Comparison of ENCODE assay signal across 12 mouse cellular contexts in genomic region chr2:171487284-171487683, GRCm38 (mm10).
A peak's percentile ranks its signal among the peaks of the same experiment; 100 is the strongest.
DNase-seq lines count a peak whose midpoint lies in the region; ATAC-seq and TF ChIP-seq lines count a peak whose summit lies in the region.
"Had no signal": no experiment of that assay in that cellular context is flagged by ENCODE, and none has a peak within 500 bp of the region (broad histone marks: within the 10 kb centered on the region; RNA-seq: fewer than 3 reads in every experiment).

No protein-coding gene starts in this region.

- DNase-seq in forebrain, embryonic 11.5 days (ENCODE audit: low spot score) = no peak
- DNase-seq in brain, embryonic 14.5 days (ENCODE audit: low read depth) = peak; percentile 82
- DNase-seq in layer of hippocampus, adult 11-12 months (ENCODE audit: low spot score) = peak; percentile 22
- DNase-seq in neural tube, embryonic 10.5 days (ENCODE audit: extremely low spot score, low spot score) = peak; percentile 19
- no peak for DNase-seq in cerebellum, adult 18-20 months
- DNase-seq in adrenal gland, postnatal 10 days = no peak
- no peak for DNase-seq in adipocyte (ENCODE audit: low spot score)
- DNase-seq: heart, adult 18-20 months; heart, postnatal 36 days had no signal

- H3K36me3 ChIP-seq in forebrain, embryonic 13.5 days (ENCODE audit: poor library complexity, severe bottlenecking) = no peaks in the 10 kb centered on the region
- no peaks in the 10 kb centered on the region for H3K36me3 ChIP-seq in forebrain, embryonic 11.5 days (ENCODE audit: control insufficient read depth, insufficient read depth, low read length)
- H3K36me3 ChIP-seq: limb, embryonic 12.5 days; stomach, embryonic 15.5 days had no signal

- H3K4me1 ChIP-seq in forebrain, embryonic 13.5 days = peaks cover 9% of the 10 kb centered on the region
- H3K4me1 ChIP-seq in forebrain, embryonic 11.5 days (replicated peaks; ENCODE audit: control insufficient read depth, insufficient read depth, low read length) = 0 out of 2 replicates have a peak, but pooled peaks cover 2% of the 10 kb centered on the region
- H3K4me1 ChIP-seq: stomach, embryonic 15.5 days had no signal

- no peaks in the 10 kb centered on the region for H3K9me3 ChIP-seq in forebrain, embryonic 13.5 days (replicated peaks)
- no peaks in the 10 kb centered on the region for H3K9me3 ChIP-seq in forebrain, embryonic 11.5 days (ENCODE audit: control insufficient read depth, low read length)
- H3K9me3 ChIP-seq: limb, embryonic 12.5 days; stomach, embryonic 15.5 days had no signal

- 63% methylated on average over 2 of the region's 2 CpGs for WGBS in forebrain, embryonic 13.5 days
- 79% methylated on average over 2 of the region's 2 CpGs for whole genome bisulfite sequencing in forebrain, embryonic 11.5 days

- no peak overlapping the region for H3K9ac ChIP-seq in forebrain, embryonic 13.5 days
- no peak overlapping the region for H3K9ac ChIP-seq in forebrain, embryonic 11.5 days (ENCODE audit: low read length)
- H3K9ac ChIP-seq: limb, embryonic 12.5 days; stomach, embryonic 15.5 days had no signal

- no peak for TF ChIP-seq CTCF in brain, embryonic 14.5 days (IDR thresholded peaks at IDR 0.05; ENCODE audit: borderline replicate concordance, extremely low read depth, insufficient read depth, insufficient read length)

- no peak overlapping the region for H3K4me3 ChIP-seq in forebrain, embryonic 13.5 days
- H3K4me3 ChIP-seq in forebrain, embryonic 11.5 days (ENCODE audit: low read depth, low read length) = no peak overlapping the region
- H3K4me3 ChIP-seq: limb, embryonic 12.5 days; stomach, embryonic 15.5 days had no signal

- ATAC-seq in forebrain, embryonic 13.5 days = peak; percentile 50; the same call in 1 of the 2 replicates
- ATAC-seq in forebrain, embryonic 11.5 days (replicated peaks; ENCODE audit: low FRiP score) = no peak

- no peak overlapping the region for H3K27ac ChIP-seq in forebrain, embryonic 13.5 days
- H3K27ac ChIP-seq in forebrain, embryonic 11.5 days (ENCODE audit: low read depth, low read length) = no peak overlapping the region
- H3K27ac ChIP-seq: limb, embryonic 12.5 days; stomach, embryonic 15.5 days had no signal

- no peak overlapping the region for H3K4me2 ChIP-seq in forebrain, embryonic 13.5 days
- no peak overlapping the region for H3K4me2 ChIP-seq in forebrain, embryonic 11.5 days (ENCODE audit: low read depth, low read length, severe bottlenecking)
- H3K4me2 ChIP-seq: limb, embryonic 12.5 days; stomach, embryonic 15.5 days had no signal

- H3K27me3 ChIP-seq in forebrain, embryonic 13.5 days = no peaks in the 10 kb centered on the region
- H3K27me3 ChIP-seq in forebrain, embryonic 11.5 days (ENCODE audit: control insufficient read depth, insufficient read depth, low read length) = no peaks in the 10 kb centered on the region
- H3K27me3 ChIP-seq: limb, embryonic 12.5 days; stomach, embryonic 15.5 days had no signal

- no peak for TF ChIP-seq POLR2A in brain, embryonic 14.5 days (IDR thresholded peaks at IDR 0.05; ENCODE audit: borderline replicate concordance, extremely low read depth, insufficient read depth, insufficient read length, poor library complexity, severe bottlenecking)

Comparison
In these comparisons a context has a peak if more than half of its experiments do, and no peak if none do; other contexts are left out.
1. DNase-seq: peak in brain, embryonic 14.5 days (single experiment), layer of hippocampus, adult 11-12 months (single experiment) and neural tube, embryonic 10.5 days (single experiment); none in forebrain, embryonic 11.5 days (single experiment), cerebellum, adult 18-20 months (0 of 2), adrenal gland, postnatal 10 days (single experiment) and adipocyte (single experiment).